Mouse (Mus musculus) stomach, embryonic 16.5 days (tissue): ENCODE measurements around the gene 4930523C07Rik. TPM values are rescaled to one million over a fixed set of nuclear protein-coding genes. Genes with fewer than 3 reads are reported as not detected.

Experiments
- ATAC-seq: fragments of 200-750 bp; cut with Nextera tagmentation; 2 replicates; pipeline ENCODE4 v1.8.0; 2017; ENCODE audit warnings: moderate number of reproducible peaks, moderate TSS enrichment; ENCODE audit not compliant: insufficient read depth, low FRiP score
- H3K27ac ChIP-seq: fragments of 300-500 bp; sonication (generic); 2 replicates; pipeline ENCODE4 v1.5.1; 2014; ENCODE audit warnings: low read length
- H3K27me3 ChIP-seq: fragments of 300-500 bp; sonication (generic); 2 replicates; pipeline ENCODE4 v1.6.1; 2014; ENCODE audit warnings: low read length, control low read depth, mixed read lengths; ENCODE audit not compliant: control insufficient read depth, insufficient read depth
- H3K36me3 ChIP-seq: fragments of 300-500 bp; sonication (generic); 2 replicates; pipeline ENCODE4 v1.6.1; 2014; ENCODE audit warnings: low read length; ENCODE audit not compliant: control insufficient read depth, insufficient read depth
- H3K4me1 ChIP-seq: fragments of 300-500 bp; sonication (generic); 2 replicates; pipeline ENCODE4 v1.6.1; 2014; ENCODE audit warnings: low read length, control low read depth, mixed read lengths; ENCODE audit not compliant: control insufficient read depth, insufficient read depth
- H3K4me2 ChIP-seq: fragments of 300-500 bp; sonication (generic); 2 replicates; pipeline ENCODE4 v1.6.1; 2014; ENCODE audit warnings: low read depth, low read length, mixed read lengths
- H3K4me3 ChIP-seq: fragments of 300-500 bp; sonication (generic); replicated peaks from 2 replicates; pipeline ENCODE4 v1.5.1; 2014; ENCODE audit warnings: mild to moderate bottlenecking, low read length
- H3K9ac ChIP-seq: fragments of 300-500 bp; sonication (generic); 2 replicates; pipeline ENCODE4 v1.6.1; 2014; ENCODE audit warnings: low read length
- H3K9me3 ChIP-seq: fragments of 300-500 bp; sonication (generic); replicated peaks from 2 replicates; pipeline ENCODE4 v1.6.1; 2016; ENCODE audit warnings: low read length, control low read depth; ENCODE audit not compliant: control insufficient read depth
- WGBS: fragments of 180-500 bp; shearing (Covaris S2); extraction: QIAGEN DNeasy Blood & Tissue Kit; methylation state at CpG from one replicate; pipeline ENCODE4 v1.1.7; 2014; 5-methylcytosine and 5-hydroxymethylcytosine counted together
- polyA plus RNA-seq: library from polyadenylated mRNA; unstranded; fragments of >200 nt; fragmentation: Nextera tagmentation; extraction: Ambion mirVana; gene quantifications from 2 replicates; pipeline ENCODE4 v1.2.1, GENCODE M21; 2015

Gene 4930523C07Rik
- polyA plus RNA-seq, 1 experiment from 2014 or later = 24.3 TPM

DNA sequence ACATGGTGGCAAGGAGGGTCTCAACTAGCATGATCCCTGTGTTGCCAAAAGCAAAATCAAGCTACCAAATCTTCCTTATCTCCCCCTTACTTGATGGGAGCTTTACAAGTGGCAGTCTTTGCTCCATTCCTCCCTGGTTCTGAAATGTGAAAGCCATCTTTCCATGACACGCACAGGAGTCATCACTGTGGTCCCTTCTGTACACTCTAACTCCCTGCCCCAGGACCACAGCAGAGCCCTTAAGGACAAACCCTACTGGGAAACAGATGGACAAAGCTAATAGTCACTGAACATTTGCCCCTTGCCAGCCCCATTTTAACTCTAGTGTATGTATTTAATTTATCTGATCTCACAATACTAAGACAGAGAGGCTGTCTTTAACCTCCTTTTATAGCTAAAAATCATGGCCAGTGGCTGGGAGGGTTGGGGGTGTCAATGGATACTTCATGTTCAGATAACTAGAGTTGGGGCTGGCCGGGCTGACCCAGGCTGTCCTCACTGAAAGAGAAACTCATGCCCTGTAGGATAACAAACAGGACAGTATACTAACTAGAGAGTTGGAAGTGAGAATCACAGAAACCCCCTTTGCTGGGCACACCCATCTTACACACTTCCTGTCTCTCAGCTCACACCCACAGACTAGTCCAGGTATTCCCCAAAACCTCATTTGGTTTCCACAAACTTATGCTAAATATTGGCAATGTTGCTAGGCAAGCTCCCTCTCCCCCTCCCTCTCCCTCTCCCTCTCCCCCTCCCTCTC, 8.6 kb downstream of the 4930523C07Rik start:
- ATAC-seq = no peak
- 94% methylated on average over 2 of the region's 2 CpGs for WGBS

DNA sequence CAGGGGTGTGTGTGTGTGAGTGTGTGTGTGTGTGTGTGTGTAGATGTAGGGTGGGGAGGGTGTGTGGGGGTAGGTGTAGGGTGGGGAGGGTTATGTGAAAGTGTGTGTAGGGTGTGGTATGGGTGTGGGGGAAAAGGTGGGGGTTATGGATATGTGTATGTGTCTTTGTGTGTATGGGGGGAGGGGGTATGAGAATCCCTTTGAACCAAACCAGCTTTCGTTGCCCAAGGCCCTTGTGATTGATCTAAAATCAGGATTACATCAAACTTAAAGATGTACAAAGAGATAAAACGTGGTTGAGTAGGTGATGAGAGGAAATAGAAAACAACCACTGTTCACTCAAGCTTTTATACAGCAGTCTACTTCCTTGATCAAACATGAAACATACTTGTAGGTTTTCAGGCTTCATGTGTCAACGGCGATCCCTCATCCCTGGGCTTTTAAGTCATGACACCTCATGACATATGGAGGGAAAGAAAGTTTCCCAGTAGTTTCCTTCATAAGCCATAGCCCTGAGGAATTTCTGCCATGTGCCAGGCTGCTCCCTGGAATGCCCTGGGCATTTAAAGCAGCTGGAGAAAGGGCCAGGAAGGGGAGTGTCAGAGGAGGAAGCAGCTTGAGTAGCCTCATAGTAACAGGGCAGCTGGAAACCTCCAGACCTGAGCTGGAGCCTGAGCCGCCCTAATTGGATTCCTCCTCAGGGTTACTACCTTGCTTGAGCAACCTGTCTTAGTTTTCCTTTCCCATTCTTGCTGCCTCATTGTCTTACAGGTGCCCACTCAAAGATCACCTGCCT, 9.5 kb downstream of the 4930523C07Rik start:
- H3K27ac ChIP-seq = no peak overlapping the region
- no peak overlapping the region for H3K9ac ChIP-seq
- H3K36me3 ChIP-seq = no peaks in the 10 kb centered on the region
- H3K4me1 ChIP-seq = no peaks in the 10 kb centered on the region; the same call in 1 of the 2 replicates
- H3K27me3 ChIP-seq = no peaks in the 10 kb centered on the region
- H3K9me3 ChIP-seq = no peaks in the 10 kb centered on the region
- peak; percentile 43; the same call in 1 of the 2 replicates for ATAC-seq
- WGBS = 68% methylated on average over 5 of the region's 5 CpGs
- no peak overlapping the region for H3K4me3 ChIP-seq
- no peak overlapping the region for H3K4me2 ChIP-seq

More for the DNA sequence above, 8.6 kb downstream of the 4930523C07Rik start:
- Histone ChIP-seq H3K9ac (no peak overlapping the region), H3K4me3 (no peak overlapping the region), H3K4me2 (no peak overlapping the region), H3K9me3 (no peaks in the 10 kb centered on the region), H3K4me1 (no peaks in the 10 kb centered on the region; the same call in 1 of the 2 replicates), H3K27me3 (no peaks in the 10 kb centered on the region), H3K27ac (no peak overlapping the region), H3K36me3 (no peaks in the 10 kb centered on the region)

DNA sequence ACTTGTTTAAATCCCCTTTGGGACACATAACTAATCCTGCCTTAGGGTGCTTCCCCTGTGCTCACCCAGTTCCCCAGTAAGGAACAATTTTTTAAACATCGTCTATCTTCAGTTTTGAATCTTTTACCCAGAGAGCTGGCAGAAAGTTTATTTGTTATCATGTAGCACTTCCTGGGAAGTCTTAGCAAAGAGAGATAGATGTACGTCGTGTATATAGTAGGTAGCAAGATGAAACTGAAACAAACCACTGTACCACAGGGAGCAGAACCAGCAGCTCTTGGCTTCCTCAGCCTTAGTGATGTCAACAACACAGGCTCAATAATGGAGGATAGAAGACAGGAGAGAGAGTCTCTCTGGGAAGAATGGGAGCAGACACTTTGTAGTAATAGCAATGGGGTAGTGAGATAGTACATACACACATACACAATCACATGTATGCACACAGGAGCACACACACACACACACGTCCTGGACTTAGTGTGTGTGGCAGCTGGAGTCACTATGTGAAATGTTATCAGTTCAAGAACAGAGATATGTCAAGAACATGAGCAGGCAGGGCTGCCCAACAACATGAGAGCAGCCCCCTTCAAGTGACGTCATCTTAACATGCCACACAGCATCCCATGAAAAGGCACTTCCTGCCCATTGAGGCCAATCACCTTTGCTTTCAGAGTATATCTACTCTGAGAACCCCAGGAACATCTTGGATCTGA, 10.3 kb downstream of the 4930523C07Rik start:
- no peak overlapping the region for H3K27ac ChIP-seq
- no peaks in the 10 kb centered on the region for H3K27me3 ChIP-seq
- H3K9ac ChIP-seq = no peak overlapping the region
- H3K4me2 ChIP-seq = no peak overlapping the region
- H3K4me3 ChIP-seq = no peak overlapping the region
- no peaks in the 10 kb centered on the region; the same call in 1 of the 2 replicates for H3K4me1 ChIP-seq
- ATAC-seq = no peak
- no peaks in the 10 kb centered on the region for H3K36me3 ChIP-seq
- WGBS = 67% methylated on average over 5 of the region's 5 CpGs
- H3K9me3 ChIP-seq = no peaks in the 10 kb centered on the region

DNA sequence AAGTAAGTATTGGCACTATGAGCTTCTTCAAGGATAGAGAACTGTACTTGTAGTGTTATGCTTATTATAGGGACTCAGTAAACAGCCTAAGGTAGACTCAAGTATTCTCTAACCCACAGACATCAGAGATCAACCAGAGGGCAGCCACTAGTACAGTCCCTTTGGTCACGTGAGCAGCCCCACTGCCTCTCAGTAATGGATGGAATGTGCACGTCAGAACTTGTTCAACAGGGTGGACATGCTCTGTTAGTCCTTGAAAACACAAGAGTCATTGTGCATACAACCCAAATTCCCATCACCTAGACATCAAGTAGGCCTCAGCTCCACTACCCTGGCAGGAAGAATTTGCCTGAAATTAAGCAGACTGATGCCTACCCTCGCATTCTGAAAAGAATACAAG, 13.5 kb downstream of the 4930523C07Rik start:
- Histone ChIP-seq H3K36me3 (no peaks in the 10 kb centered on the region), H3K4me2 (no peak overlapping the region), H3K4me3 (no peak overlapping the region), H3K27ac (no peak overlapping the region), H3K9me3 (no peaks in the 10 kb centered on the region), H3K4me1 (peaks cover 7% of the 10 kb centered on the region; the same call in 1 of the 2 replicates), H3K9ac (no peak overlapping the region), H3K27me3 (no peaks in the 10 kb centered on the region)
- 62% methylated on average over 3 of the region's 3 CpGs for WGBS
- ATAC-seq = no peak

DNA sequence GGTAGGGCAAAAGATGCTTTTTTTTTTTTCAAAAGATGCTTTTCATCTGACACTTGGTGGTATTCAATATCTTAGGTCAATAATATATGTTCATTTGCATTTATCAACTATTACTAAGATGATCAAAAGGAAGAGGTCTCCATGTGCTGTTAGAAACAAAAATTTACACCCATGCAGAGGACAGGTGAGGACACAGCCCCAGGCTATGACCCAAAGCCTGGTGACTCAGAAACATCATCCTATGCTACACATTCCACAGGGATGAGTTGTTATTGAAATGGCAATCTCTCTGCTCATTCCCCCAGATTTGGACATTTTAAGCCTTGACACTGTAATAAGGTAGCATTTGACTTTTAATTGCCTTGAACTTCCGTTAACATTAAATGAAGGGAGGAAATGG, 15.7 kb downstream of the 4930523C07Rik start:
- no peak overlapping the region for H3K9ac ChIP-seq
- H3K4me2 ChIP-seq = no peak overlapping the region
- H3K27me3 ChIP-seq = no peaks in the 10 kb centered on the region
- H3K36me3 ChIP-seq = no peaks in the 10 kb centered on the region
- no peak overlapping the region for H3K4me3 ChIP-seq
- no peak overlapping the region for H3K27ac ChIP-seq
- 71% methylated on average over 1 of the region's 1 CpGs for WGBS
- H3K9me3 ChIP-seq = no peaks in the 10 kb centered on the region
- H3K4me1 ChIP-seq = peaks cover 7% of the 10 kb centered on the region; the same call in 1 of the 2 replicates
- ATAC-seq = no peak

DNA sequence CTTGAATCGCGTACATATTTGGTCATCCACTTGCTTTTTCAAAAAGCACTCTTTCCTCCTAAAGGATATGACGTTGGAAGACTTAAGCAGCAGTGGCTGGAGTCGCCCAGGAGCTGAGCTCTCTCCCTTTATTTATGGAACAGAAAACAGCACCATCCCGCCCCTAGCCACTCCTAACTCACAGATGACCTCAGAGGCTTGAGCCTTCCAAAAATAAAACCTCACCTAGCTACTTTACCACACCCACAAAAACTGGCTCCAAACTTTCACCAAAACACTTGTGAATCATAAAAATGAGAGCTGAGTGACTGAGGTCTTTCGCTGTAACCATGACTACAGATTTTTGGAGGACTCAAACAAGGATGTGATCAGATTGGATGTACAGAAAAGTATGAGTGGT, 16.4 kb downstream of the 4930523C07Rik start:
- Histone ChIP-seq H3K9ac (no peak overlapping the region), H3K36me3 (no peaks in the 10 kb centered on the region), H3K9me3 (no peaks in the 10 kb centered on the region), H3K27me3 (no peaks in the 10 kb centered on the region), H3K4me3 (no peak overlapping the region), H3K4me2 (no peak overlapping the region), H3K27ac (no peak overlapping the region), H3K4me1 (peaks cover 7% of the 10 kb centered on the region; the same call in 1 of the 2 replicates)
- WGBS = 54% methylated on average over 6 of the region's 6 CpGs
- ATAC-seq = no peak

DNA sequence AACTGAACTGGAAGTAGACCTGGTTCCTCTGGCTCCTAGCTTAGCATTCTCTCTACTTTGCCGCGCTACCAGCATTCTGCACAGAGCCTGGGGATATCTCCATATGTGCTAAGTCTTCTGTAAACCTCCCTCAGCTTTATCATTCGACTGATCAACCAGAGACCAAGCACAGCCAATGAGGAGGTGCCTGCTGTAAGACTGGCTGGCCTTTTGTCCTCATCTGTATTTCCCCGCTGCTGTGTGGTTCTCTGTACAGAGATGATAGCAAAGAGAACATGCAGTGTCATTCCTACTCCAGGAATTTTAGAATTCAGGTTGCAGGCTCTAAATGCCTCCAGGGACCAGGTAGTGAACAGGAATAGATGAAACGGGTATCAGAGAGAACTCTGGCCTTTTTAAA, 17.1 kb downstream of the 4930523C07Rik start:
- H3K9ac ChIP-seq = no peak overlapping the region
- H3K27ac ChIP-seq = peak overlapping the region; percentile 26; the same call in 1 of the 2 replicates
- WGBS = 70% methylated on average over 5 of the region's 5 CpGs
- H3K36me3 ChIP-seq = no peaks in the 10 kb centered on the region
- H3K27me3 ChIP-seq = no peaks in the 10 kb centered on the region
- H3K4me1 ChIP-seq = peaks cover 7% of the 10 kb centered on the region; the same call in 1 of the 2 replicates
- no peak overlapping the region for H3K4me2 ChIP-seq
- H3K9me3 ChIP-seq = no peaks in the 10 kb centered on the region
- no peak overlapping the region for H3K4me3 ChIP-seq
- ATAC-seq = no peak

DNA sequence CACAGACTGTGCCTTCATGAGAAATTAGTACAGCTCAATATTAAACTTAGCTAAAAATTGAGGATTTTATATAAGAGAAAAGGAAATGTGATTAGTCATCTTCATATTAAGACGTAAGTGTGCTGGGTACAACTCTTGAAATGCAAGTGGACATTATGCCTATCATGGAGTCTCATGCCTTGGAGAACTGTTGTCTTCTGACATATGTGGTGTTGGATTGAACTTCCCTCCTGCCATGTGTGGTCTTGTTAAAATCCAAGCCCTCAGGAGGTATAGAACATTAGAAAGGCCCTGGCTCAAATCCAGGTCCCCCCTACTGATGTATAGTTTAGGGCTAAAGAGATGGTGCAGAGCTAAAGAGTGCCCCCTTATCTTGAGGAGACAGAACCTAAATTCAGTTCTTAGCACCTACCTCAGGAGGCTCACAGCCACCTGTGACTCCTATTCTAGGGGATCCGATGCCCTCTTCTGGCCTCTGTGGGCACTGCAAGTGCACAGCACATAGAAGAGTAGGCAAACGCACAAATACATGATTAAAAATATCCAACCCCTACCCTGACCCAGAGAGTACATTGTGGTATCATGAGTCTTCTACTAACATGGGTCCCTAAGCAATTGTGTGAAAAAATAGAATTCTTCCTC, 17.7 kb downstream of the 4930523C07Rik start:
- WGBS = 63% methylated on average over 3 of the region's 3 CpGs
- H3K9me3 ChIP-seq = peaks cover 4% of the 10 kb centered on the region
- H3K4me3 ChIP-seq = no peak overlapping the region
- H3K27ac ChIP-seq = no peak overlapping the region
- H3K27me3 ChIP-seq = no peaks in the 10 kb centered on the region
- no peak overlapping the region for H3K9ac ChIP-seq
- no peak overlapping the region for H3K4me2 ChIP-seq
- no peak for ATAC-seq
- H3K36me3 ChIP-seq = 0 out of 2 replicates have a peak, but pooled peaks cover 3% of the 10 kb centered on the region
- peaks cover 7% of the 10 kb centered on the region; the same call in 1 of the 2 replicates for H3K4me1 ChIP-seq
